Comparison of ENCODE assay signal across 26 mouse cellular contexts in genomic region chr8:74850971-74851370, GRCm38 (mm10). TPM values are rescaled to one million over a fixed set of nuclear protein-coding genes. Genes with fewer than 3 reads are reported as not detected.
A peak's percentile ranks its signal among the peaks of the same experiment; 100 is the strongest.
DNase-seq lines count a peak whose midpoint lies in the region; ATAC-seq lines count a peak whose summit lies in the region.
"Had no signal": no experiment of that assay in that cellular context is flagged by ENCODE, and none has a peak within 500 bp of the region (broad histone marks: within the 10 kb centered on the region; RNA-seq: fewer than 3 reads in every experiment).

No protein-coding gene starts in this region.

- no peaks in the 10 kb centered on the region for H3K27me3 ChIP-seq in intestine, embryonic 14.5 days (replicated peaks; ENCODE audit: control insufficient read depth, insufficient read depth, low read length)
- no peaks in the 10 kb centered on the region for H3K27me3 ChIP-seq in intestine, embryonic 15.5 days (replicated peaks)
- H3K27me3 ChIP-seq: forebrain, embryonic 13.5 days had no signal

- no peak overlapping the region for H3K9ac ChIP-seq in intestine, embryonic 14.5 days (ENCODE audit: low read length)
- no peak overlapping the region for H3K9ac ChIP-seq in intestine, embryonic 15.5 days
- H3K9ac ChIP-seq: forebrain, embryonic 13.5 days; hindbrain, embryonic 14.5 days had no signal

- no peak overlapping the region for H3K4me2 ChIP-seq in intestine, embryonic 14.5 days (ENCODE audit: low read length)
- no peak overlapping the region for H3K4me2 ChIP-seq in intestine, embryonic 15.5 days (replicated peaks)
- H3K4me2 ChIP-seq: forebrain, embryonic 13.5 days; heart, embryonic 11.5 days; hindbrain, embryonic 14.5 days had no signal

- H3K9me3 ChIP-seq in intestine, embryonic 14.5 days (ENCODE audit: control insufficient read depth, low read length): no peaks in the 10 kb centered on the region
- no peaks in the 10 kb centered on the region for H3K9me3 ChIP-seq in intestine, embryonic 15.5 days
- H3K9me3 ChIP-seq: forebrain, embryonic 10.5 days; forebrain, embryonic 13.5 days had no signal

- no peak overlapping the region for H3K4me3 ChIP-seq in intestine, embryonic 14.5 days (ENCODE audit: low read depth, low read length)
- no peak overlapping the region for H3K4me3 ChIP-seq in intestine, embryonic 15.5 days (replicated peaks)
- H3K4me3 ChIP-seq: forebrain, embryonic 10.5 days; forebrain, embryonic 13.5 days; heart, adult 2 months had no signal

- no peak for DNase-seq in frontal cortex, postnatal 14 days (ENCODE audit: low spot score in 2 of 2)
- DNase-seq in intestine, embryonic 14.5 days (ENCODE audit: low spot score): peak; percentile 24
- DNase-seq in right cerebral cortex, adult 18-20 months: peak; percentile 44
- no peak for DNase-seq in right cerebral cortex, postnatal 4 days
- DNase-seq: adrenal gland, adult 8-10 months; adrenal gland, postnatal 25 days; cerebellum, adult 18-20 months; cerebellum, adult 9-10 months; cerebellum, postnatal 14 days; gastrocnemius, postnatal 25 days; heart, adult 2 months had no signal

- peak; percentile 57 for ATAC-seq in frontal cortex, adult (ENCODE audit: low TSS enrichment)
- no peak for ATAC-seq in intestine, embryonic 14.5 days (replicated peaks; ENCODE audit: low FRiP score, low TSS enrichment, low read depth)
- ATAC-seq in intestine, embryonic 15.5 days: no peak
- ATAC-seq: activated CD4-positive, CD25-positive, alpha-beta regulatory T cell, adult 4 months; forebrain, embryonic 13.5 days; forebrain, embryonic 16.5 days; hindbrain, postnatal 0 days; inflammation-experienced regulatory T-cells, adult 6 months had no signal

- no peaks in the 10 kb centered on the region for H3K36me3 ChIP-seq in intestine, embryonic 14.5 days (ENCODE audit: control insufficient read depth, insufficient read depth, low read length)
- no peaks in the 10 kb centered on the region for H3K36me3 ChIP-seq in intestine, embryonic 15.5 days
- H3K36me3 ChIP-seq: forebrain, embryonic 10.5 days had no signal

- no peaks in the 10 kb centered on the region for H3K4me1 ChIP-seq in intestine, embryonic 14.5 days (replicated peaks; ENCODE audit: control insufficient read depth, insufficient read depth, low read length)
- no peaks in the 10 kb centered on the region for H3K4me1 ChIP-seq in intestine, embryonic 15.5 days (replicated peaks)
- H3K4me1 ChIP-seq: forebrain, embryonic 13.5 days had no signal

- H3K27ac ChIP-seq in intestine, embryonic 14.5 days (ENCODE audit: low read depth): no peak overlapping the region
- H3K27ac ChIP-seq in intestine, embryonic 15.5 days: no peak overlapping the region
- H3K27ac ChIP-seq: forebrain, embryonic 10.5 days; forebrain, embryonic 13.5 days; heart, adult 2 months; hindbrain, embryonic 14.5 days; hindbrain, postnatal 0 days had no signal

RNA-seq across cellular contexts. Expression of gene Isx, which starts 22.0 kb away (rescaled TPM):
- polyA plus RNA-seq in intestine, embryonic 14.5 days (2014; fragmentation: Nextera tagmentation; extraction: Ambion mirVana): 86.3 and 90.8 TPM in 2 replicates
- 76.3 and 79.9 TPM in 2 replicates for polyA plus RNA-seq in intestine, embryonic 15.5 days (2015; fragmentation: Nextera tagmentation; extraction: Ambion mirVana)
- polyA plus RNA-seq: activated CD4-positive, CD25-positive, alpha-beta regulatory T cell, adult 4 months; embryonic facial prominence, embryonic 11.5 days; embryonic facial prominence, embryonic 14.5 days; forebrain, embryonic 10.5 days; forebrain, embryonic 13.5 days; forebrain, embryonic 16.5 days; frontal cortex, adult 2 months; gonadal fat pad, adult 2 months; heart, embryonic 11.5 days; hindbrain, embryonic 11.5 days; hindbrain, embryonic 14.5 days; hindbrain, postnatal 0 days had no signal

Comparison
In these comparisons a context has a peak if more than half of its experiments do, and no peak if none do; other contexts are left out.
1. DNase-seq: peak in intestine, embryonic 14.5 days (single experiment) and right cerebral cortex, adult 18-20 months (single experiment); none in frontal cortex, postnatal 14 days (0 of 2) and right cerebral cortex, postnatal 4 days (single experiment).